8 mouse cellular contexts compared by ENCODE assay signal in genomic region chr8:87804327-87804900, GRCm38 (mm10).
DNase-seq lines count a peak whose midpoint lies in the region; ATAC-seq lines count a peak whose summit lies in the region.

No protein-coding gene starts in this region.

- ATAC-seq in heart, embryonic 11.5 days (replicated peaks; ENCODE audit: insufficient number of reproducible peaks, low FRiP score, low TSS enrichment), result 0 out of 2 replicates have a peak, but pooled peaks have one; percentile 27
- ATAC-seq in kidney, embryonic 14.5 days (ENCODE audit: low FRiP score, low TSS enrichment), result peak; percentile 67
- ATAC-seq in neural tube, embryonic 12.5 days (ENCODE audit: low FRiP score, low read depth), result no peak

- 34% methylated on average over 11 of the region's 11 CpGs for WGBS in heart, embryonic 11.5 days (ENCODE audit: insufficient replicate concordance)
- WGBS in kidney, embryonic 14.5 days, result 37% methylated on average over 11 of the region's 11 CpGs
- 38% methylated on average over 11 of the region's 11 CpGs for WGBS in neural tube, embryonic 12.5 days

- H3K36me3 ChIP-seq in heart, embryonic 11.5 days (ENCODE audit: control insufficient read depth, insufficient read depth, low read length), result no peaks in the 10 kb centered on the region
- no peaks in the 10 kb centered on the region for H3K36me3 ChIP-seq in kidney, embryonic 14.5 days (ENCODE audit: control insufficient read depth, insufficient read depth, low read length)
- no peaks in the 10 kb centered on the region for H3K36me3 ChIP-seq in neural tube, embryonic 12.5 days

- DNase-seq in cerebellum, postnatal 14 days, result peak; percentile 36 to 37
- DNase-seq in cerebellum, adult 11 months, result no peak
- DNase-seq in embryo, embryonic 9.5 days (ENCODE audit: extremely low spot score), result peak; percentile 18
- no peak for DNase-seq in right cerebral cortex, adult 18-20 months
- no peak for DNase-seq in yolk sac, embryonic 10.5 days (ENCODE audit: low spot score)

- H3K4me1 ChIP-seq in heart, embryonic 11.5 days (ENCODE audit: control insufficient read depth, insufficient read depth, low read length), result peaks cover 10% of the 10 kb centered on the region
- peaks cover 19% of the 10 kb centered on the region; the same call in 1 of the 2 replicates for H3K4me1 ChIP-seq in kidney, embryonic 14.5 days (ENCODE audit: control insufficient read depth, insufficient read depth, low read length)
- H3K4me1 ChIP-seq in neural tube, embryonic 12.5 days, result peaks cover 37% of the 10 kb centered on the region

- H3K4me3 ChIP-seq in heart, embryonic 11.5 days (ENCODE audit: low read depth, low read length), result no peak overlapping the region
- no peak overlapping the region for H3K4me3 ChIP-seq in kidney, embryonic 14.5 days (ENCODE audit: low read length)
- H3K4me3 ChIP-seq in neural tube, embryonic 12.5 days, result no peak overlapping the region

- no peak overlapping the region for H3K9ac ChIP-seq in heart, embryonic 11.5 days (ENCODE audit: low read depth, low read length)
- peak overlapping the region; percentile 29; the same call in 1 of the 2 replicates for H3K9ac ChIP-seq in kidney, embryonic 14.5 days (ENCODE audit: low read depth, low read length)
- H3K9ac ChIP-seq in neural tube, embryonic 12.5 days, result no peak overlapping the region

- H3K4me2 ChIP-seq in heart, embryonic 11.5 days, result no peak overlapping the region
- no peak overlapping the region for H3K4me2 ChIP-seq in kidney, embryonic 14.5 days (replicated peaks; ENCODE audit: low read depth, low read length)
- peak overlapping the region; percentile 8; the same call in 1 of the 2 replicates for H3K4me2 ChIP-seq in neural tube, embryonic 12.5 days (replicated peaks)

- H3K9me3 ChIP-seq in heart, embryonic 11.5 days (replicated peaks; ENCODE audit: control insufficient read depth, low read length), result no peaks in the 10 kb centered on the region
- no peaks in the 10 kb centered on the region for H3K9me3 ChIP-seq in kidney, embryonic 14.5 days (ENCODE audit: control insufficient read depth, low read length)
- H3K9me3 ChIP-seq in neural tube, embryonic 12.5 days, result no peaks in the 10 kb centered on the region

- no peaks in the 10 kb centered on the region for H3K27me3 ChIP-seq in heart, embryonic 11.5 days (ENCODE audit: control insufficient read depth, insufficient read depth, low read length)
- no peaks in the 10 kb centered on the region for H3K27me3 ChIP-seq in kidney, embryonic 14.5 days (ENCODE audit: control insufficient read depth, insufficient read depth, low read length)
- no peaks in the 10 kb centered on the region for H3K27me3 ChIP-seq in neural tube, embryonic 12.5 days (replicated peaks)

- no peak overlapping the region for H3K27ac ChIP-seq in heart, embryonic 11.5 days (ENCODE audit: low read depth, low read length)
- peak overlapping the region; percentile 10; the same call in 1 of the 2 replicates for H3K27ac ChIP-seq in kidney, embryonic 14.5 days (ENCODE audit: low read depth, low read length)
- peak overlapping the region; percentile 5; the same call in 1 of the 2 replicates for H3K27ac ChIP-seq in neural tube, embryonic 12.5 days

Comparison
In these comparisons a context has a peak if more than half of its experiments do, and no peak if none do; other contexts are left out.
1. DNase-seq: peak in cerebellum, postnatal 14 days (2 of 2) and embryo, embryonic 9.5 days (single experiment); none in cerebellum, adult 11 months (single experiment), right cerebral cortex, adult 18-20 months (single experiment) and yolk sac, embryonic 10.5 days (single experiment).